Mouse (Mus musculus): ENCODE data around the gene Lrrn3. TPM values are rescaled to one million over a fixed set of nuclear protein-coding genes. Genes with fewer than 3 reads are reported as not detected.

The Lrrn3 gene
- polyA plus RNA-seq, 1 experiment from 2014 or later, result 5.4 TPM

GRCm38 (mm10) chr12:41485512-41486215, 567 bp downstream of the Lrrn3 start:
- Histone ChIP-seq H3K27ac (replicated peaks) (peak overlapping the region; percentile 34; the same call in 1 of the 2 replicates), H3K27me3 (replicated peaks) (peaks cover 10% of the 10 kb centered on the region; the same call in 1 of the 2 replicates)

GRCm38 (mm10) chr12:41484689-41485511, 1.3 kb downstream of the Lrrn3 start:
- Histone ChIP-seq H3K27me3 (replicated peaks) (peaks cover 10% of the 10 kb centered on the region; the same call in 1 of the 2 replicates), H3K4me1 (peaks cover 24% of the 10 kb centered on the region), H3K9me3 (no peaks in the 10 kb centered on the region), H3K9ac (peak overlapping the region; percentile 75), H3K36me3 (no peaks in the 10 kb centered on the region), H3K4me2 (peak overlapping the region; percentile 71), H3K4me3 (peak overlapping the region; percentile 51), H3K27ac (replicated peaks) (no peak overlapping the region)
- no peak for ATAC-seq (ENCODE audit: extremely low read depth, insufficient number of reproducible peaks, low FRiP score, low TSS enrichment)
- WGBS, result 35% methylated on average over 16 of the region's 16 CpGs

More at GRCm38 (mm10) chr12:41485512-41486215, 567 bp downstream of the Lrrn3 start:
- peak overlapping the region; percentile 71 for H3K4me2 ChIP-seq
- 22% methylated on average over 12 of the region's 12 CpGs for WGBS
- no peaks in the 10 kb centered on the region for H3K9me3 ChIP-seq
- peak overlapping the region; percentile 75 for H3K9ac ChIP-seq
- H3K4me3 ChIP-seq, result peak overlapping the region; percentile 51
- peaks cover 24% of the 10 kb centered on the region for H3K4me1 ChIP-seq
- no peak; the same call in 1 of the 2 replicates for ATAC-seq (ENCODE audit: extremely low read depth, insufficient number of reproducible peaks, low FRiP score, low TSS enrichment)
- no peaks in the 10 kb centered on the region for H3K36me3 ChIP-seq

GRCm38 (mm10) chr12:41483593-41484451, 2.4 kb downstream of the Lrrn3 start:
- H3K4me2 ChIP-seq, result peak overlapping the region; percentile 71
- H3K9me3 ChIP-seq, result no peaks in the 10 kb centered on the region
- no peak overlapping the region for H3K27ac ChIP-seq (replicated peaks)
- peak overlapping the region; percentile 51 for H3K4me3 ChIP-seq
- peak overlapping the region; percentile 37; the same call in 1 of the 2 replicates for H3K9ac ChIP-seq
- H3K36me3 ChIP-seq, result no peaks in the 10 kb centered on the region
- peaks cover 24% of the 10 kb centered on the region for H3K4me1 ChIP-seq
- peaks cover 10% of the 10 kb centered on the region; the same call in 1 of the 2 replicates for H3K27me3 ChIP-seq (replicated peaks)
- 69% methylated on average over 23 of the region's 23 CpGs for WGBS
- ATAC-seq (ENCODE audit: extremely low read depth, insufficient number of reproducible peaks, low FRiP score, low TSS enrichment), result no peak

DNA sequence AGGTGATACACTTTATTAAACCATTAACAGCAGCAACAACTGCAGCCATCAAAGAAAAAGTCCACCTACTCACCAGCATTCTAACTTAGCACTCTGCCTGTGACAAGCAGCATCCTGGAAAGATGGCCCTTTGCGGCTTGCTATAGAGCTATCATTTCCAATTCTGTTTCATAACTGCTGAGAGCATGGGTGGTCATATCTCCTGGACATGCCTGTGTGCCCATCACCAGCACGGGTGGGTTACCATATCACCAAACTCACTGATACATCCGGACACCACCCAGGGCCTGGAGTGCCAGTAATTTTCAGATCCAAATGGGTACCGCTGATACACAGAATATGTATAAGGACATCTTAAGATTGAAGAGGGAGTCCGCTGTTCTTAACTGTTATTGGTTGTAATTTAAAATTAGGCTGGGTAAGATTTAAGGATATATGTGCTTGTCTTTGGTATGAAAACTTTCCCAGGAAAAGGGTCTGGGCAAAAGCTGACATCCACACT, 3.1 kb downstream of the Lrrn3 start:
- H3K9me3 ChIP-seq, result no peaks in the 10 kb centered on the region
- ATAC-seq (ENCODE audit: extremely low read depth, insufficient number of reproducible peaks, low FRiP score, low TSS enrichment), result no peak
- H3K27me3 ChIP-seq (replicated peaks), result peaks cover 10% of the 10 kb centered on the region; the same call in 1 of the 2 replicates
- H3K4me1 ChIP-seq, result peaks cover 24% of the 10 kb centered on the region
- H3K4me3 ChIP-seq, result peak overlapping the region; percentile 51
- H3K4me2 ChIP-seq, result peak overlapping the region; percentile 71
- no peaks in the 10 kb centered on the region for H3K36me3 ChIP-seq
- no peak overlapping the region for H3K27ac ChIP-seq (replicated peaks)
- H3K9ac ChIP-seq, result no peak overlapping the region
- WGBS, result 83% methylated on average over 5 of the region's 5 CpGs

GRCm38 (mm10) chr12:41481486-41481885, 4.7 kb downstream of the Lrrn3 start:
- Histone ChIP-seq H3K27ac (replicated peaks) (no peak overlapping the region), H3K27me3 (replicated peaks) (peaks cover 10% of the 10 kb centered on the region; the same call in 1 of the 2 replicates), H3K4me2 (no peak overlapping the region), H3K4me1 (peaks cover 18% of the 10 kb centered on the region), H3K9ac (no peak overlapping the region), H3K36me3 (no peaks in the 10 kb centered on the region), H3K9me3 (no peaks in the 10 kb centered on the region), H3K4me3 (no peak overlapping the region)
- no peak for ATAC-seq (ENCODE audit: extremely low read depth, insufficient number of reproducible peaks, low FRiP score, low TSS enrichment)
- WGBS, result 43% methylated on average over 2 of the region's 2 CpGs

- Histone ChIP-seq H3K36me3 (no peaks in the 10 kb centered on the region), H3K27me3 (replicated peaks) (no peaks in the 10 kb centered on the region), H3K4me1 (no peaks in the 10 kb centered on the region), H3K9me3 (no peaks in the 10 kb centered on the region), H3K9ac (no peak overlapping the region), H3K4me3 (no peak overlapping the region), H3K27ac (replicated peaks) (no peak overlapping the region), H3K4me2 (no peak overlapping the region)
- 62% methylated on average over 6 of the region's 6 CpGs for whole genome bisulfite sequencing
- ATAC-seq (ENCODE audit: extremely low read depth, insufficient number of reproducible peaks, low FRiP score, low TSS enrichment), result no peak
These were observed 17.0 kb downstream of the Lrrn3 start for GRCm38 (mm10) chr12:41469096-41469801.

- Histone ChIP-seq H3K27ac (replicated peaks) (no peak overlapping the region), H3K4me3 (no peak overlapping the region), H3K4me2 (no peak overlapping the region), H3K4me1 (no peaks in the 10 kb centered on the region), H3K36me3 (no peaks in the 10 kb centered on the region), H3K9me3 (no peaks in the 10 kb centered on the region), H3K9ac (no peak overlapping the region), H3K27me3 (replicated peaks) (no peaks in the 10 kb centered on the region)
- 88% methylated on average over 3 of the region's 3 CpGs for WGBS
- ATAC-seq (ENCODE audit: extremely low read depth, insufficient number of reproducible peaks, low FRiP score, low TSS enrichment), result no peak
These were observed 17.7 kb downstream of the Lrrn3 start for GRCm38 (mm10) chr12:41468374-41468991.

GRCm38 (mm10) chr12:41438446-41438845, 47.8 kb downstream of the Lrrn3 start:
- WGBS, result 39% methylated on average over 4 of the region's 4 CpGs
- H3K9me3 ChIP-seq, result no peaks in the 10 kb centered on the region
- peaks cover 10% of the 10 kb centered on the region; the same call in 1 of the 2 replicates for H3K4me1 ChIP-seq
- no peaks in the 10 kb centered on the region for H3K27me3 ChIP-seq (replicated peaks)
- ATAC-seq (ENCODE audit: extremely low read depth, insufficient number of reproducible peaks, low FRiP score, low TSS enrichment), result no peak
- H3K36me3 ChIP-seq, result no peaks in the 10 kb centered on the region
- H3K4me2 ChIP-seq, result no peak overlapping the region
- 0 out of 2 replicates have a peak overlapping the region, but pooled peaks have one; percentile 15 for H3K27ac ChIP-seq (replicated peaks)
- no peak overlapping the region for H3K9ac ChIP-seq
- H3K4me3 ChIP-seq, result no peak overlapping the region

DNA sequence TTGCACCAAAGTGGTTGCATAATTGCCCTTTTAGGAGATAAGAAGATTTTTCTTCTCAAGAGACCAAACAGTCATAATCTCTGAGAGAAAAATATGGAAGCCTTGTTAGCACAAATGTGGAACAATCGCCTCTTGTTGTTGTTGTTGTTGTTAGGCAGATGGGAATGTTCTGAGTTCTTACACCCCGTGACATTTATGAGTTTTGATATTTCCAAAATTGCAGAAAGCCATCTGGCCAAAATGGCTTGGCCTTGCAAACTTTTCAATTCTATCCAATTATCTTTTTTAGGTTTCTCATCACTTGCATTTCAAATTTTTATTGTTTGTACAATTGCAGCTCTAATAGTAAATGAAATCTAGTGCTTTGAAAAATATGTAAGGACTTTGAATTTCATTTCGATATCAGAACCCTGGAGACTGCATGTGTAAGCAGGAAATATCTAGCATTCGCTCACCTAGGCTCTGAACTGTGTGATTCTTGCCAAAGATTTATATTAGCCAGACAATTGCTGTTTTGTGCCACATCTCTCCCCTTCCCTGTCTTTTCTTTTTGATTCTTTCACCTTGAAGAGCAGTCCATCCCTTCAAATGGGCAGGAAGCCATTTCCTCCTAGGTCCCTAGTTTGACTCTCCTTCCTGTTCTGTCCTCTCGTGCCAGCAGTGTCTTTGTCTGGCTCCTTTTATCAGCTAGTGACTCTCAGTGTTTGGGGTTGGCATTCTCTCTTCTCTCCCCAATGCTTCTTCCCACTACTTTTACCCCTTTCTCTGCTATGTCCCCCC, 49.8 kb downstream of the Lrrn3 start:
- no peak overlapping the region for H3K27ac ChIP-seq (replicated peaks)
- H3K36me3 ChIP-seq, result no peaks in the 10 kb centered on the region
- no peak overlapping the region for H3K9ac ChIP-seq
- no peak overlapping the region for H3K4me3 ChIP-seq
- ATAC-seq (ENCODE audit: extremely low read depth, insufficient number of reproducible peaks, low FRiP score, low TSS enrichment), result no peak
- peaks cover 10% of the 10 kb centered on the region; the same call in 1 of the 2 replicates for H3K4me1 ChIP-seq
- H3K27me3 ChIP-seq (replicated peaks), result no peaks in the 10 kb centered on the region
- H3K9me3 ChIP-seq, result no peaks in the 10 kb centered on the region
- WGBS, result 62% methylated on average over 5 of the region's 5 CpGs
- no peak overlapping the region for H3K4me2 ChIP-seq

All from heart, embryonic 13.5 days (tissue).